Mouse (Mus musculus) heart, adult 2 months (tissue): ENCODE measurements around the gene Bud13. TPM values are rescaled to one million over a fixed set of nuclear protein-coding genes. Genes with fewer than 3 reads are reported as not detected.

Experiments used
- DNase-seq, 2 experiments: peaks; one replicate each; pipeline ENCODE4 v3.0.0; 2021
- H3K27ac ChIP-seq: fragments of 200-600 bp; 2 replicates; pipeline ENCODE4 v1.8.1; 2022
- H3K27me3 ChIP-seq: fragments of 200-500 bp; 2 replicates; pipeline ENCODE4 v1.6.1; 2012; ENCODE audit warnings: mild to moderate bottlenecking, low read length, inconsistent platforms, mixed read lengths; ENCODE audit not compliant: control insufficient read depth, insufficient read depth
- H3K36me3 ChIP-seq: fragments of 200-500 bp; 2 replicates; pipeline ENCODE4 v1.6.1; 2012; ENCODE audit warnings: low read length, inconsistent platforms; ENCODE audit not compliant: control insufficient read depth, insufficient read depth
- H3K4me1 ChIP-seq: fragments of 200-500 bp; 2 replicates; pipeline ENCODE4 v1.6.1; 2011; ENCODE audit warnings: low read length; ENCODE audit not compliant: control insufficient read depth, insufficient read depth
- H3K4me3 ChIP-seq: fragments of 200-600 bp; 2 replicates; pipeline ENCODE4 v1.8.1; 2022
- H3K79me2 ChIP-seq: fragments of 200-500 bp; replicated peaks from 2 replicates; pipeline ENCODE4 v1.6.1; 2012; ENCODE audit warnings: mild to moderate bottlenecking, inconsistent platforms, low read length, moderate library complexity, mixed read lengths; ENCODE audit not compliant: control insufficient read depth, insufficient read depth
- H3K9ac ChIP-seq: fragments of 200-500 bp; 2 replicates; pipeline ENCODE4 v1.6.1; 2012; ENCODE audit warnings: low read depth, mild to moderate bottlenecking, control low read depth, inconsistent platforms, low read length, mixed read lengths
- CTCF ChIP-seq: fragments of 200-600 bp; IDR thresholded peaks from 2 replicates; pipeline ENCODE4 v1.8.1; 2022; ENCODE audit warnings: antibody characterized with exemption, mild to moderate bottlenecking, moderate library complexity
- EP300 ChIP-seq: fragments of 200-500 bp; IDR thresholded peaks from 2 replicates; pipeline ENCODE4 v1.6.1; 2011; ENCODE audit warnings: low read depth, low read length, control low read depth; ENCODE audit not compliant: insufficient read depth
- POLR2A ChIP-seq: fragments of 200-500 bp; IDR thresholded peaks from 2 replicates; pipeline ENCODE4 v1.6.1; 2011; ENCODE audit warnings: mild to moderate bottlenecking, low read depth, low read length, control low read depth; ENCODE audit not compliant: insufficient read depth
- WGBS: fragments of 180-500 bp; shearing (Covaris S2); methylation state at CpG from one replicate; pipeline ENCODE4 v1.1.7; 2018; 5-methylcytosine and 5-hydroxymethylcytosine counted together
- intact Hi-C: fragments of 180-260 bp; cut with DNase I; formaldehyde crosslinking; loops from one replicate; pipeline ENCODE4 v1.15.1; 2025
- polyA plus RNA-seq: library from polyadenylated mRNA; depleted of rRNA; stranded (reverse); fragments of >200 nt; gene quantifications from 2 replicates; pipeline ENCODE4 v1.2.3, GENCODE M21; 2012
- total RNA-seq, 2 experiments: library from RNA; stranded (reverse); gene quantifications; 2 replicates each; pipeline ENCODE4 v1.2.3; 2021

The Bud13 gene
- total and polyA plus RNA-seq, 3 experiments = 5.6 to 7.4 (median 7.1) TPM

GRCm38 (mm10) chr9:46241818-46242217, 41.0 kb upstream of the Bud13 start:
- intact Hi-C loops = no loop called here
- H3K27me3 ChIP-seq = no peaks in the 10 kb centered on the region
- WGBS = 60% methylated on average over 2 of the region's 2 CpGs
- DNase-seq = no peak
- no peaks in the 10 kb centered on the region for H3K79me2 ChIP-seq
- no peaks in the 10 kb centered on the region for H3K4me1 ChIP-seq
- no peak overlapping the region for H3K4me3 ChIP-seq
- no peaks in the 10 kb centered on the region for H3K36me3 ChIP-seq
- no peak overlapping the region for H3K27ac ChIP-seq
- no peak for TF ChIP-seq CTCF
- TF ChIP-seq POLR2A = no peak
- TF ChIP-seq EP300 = no peak
- H3K9ac ChIP-seq = no peak overlapping the region

DNA sequence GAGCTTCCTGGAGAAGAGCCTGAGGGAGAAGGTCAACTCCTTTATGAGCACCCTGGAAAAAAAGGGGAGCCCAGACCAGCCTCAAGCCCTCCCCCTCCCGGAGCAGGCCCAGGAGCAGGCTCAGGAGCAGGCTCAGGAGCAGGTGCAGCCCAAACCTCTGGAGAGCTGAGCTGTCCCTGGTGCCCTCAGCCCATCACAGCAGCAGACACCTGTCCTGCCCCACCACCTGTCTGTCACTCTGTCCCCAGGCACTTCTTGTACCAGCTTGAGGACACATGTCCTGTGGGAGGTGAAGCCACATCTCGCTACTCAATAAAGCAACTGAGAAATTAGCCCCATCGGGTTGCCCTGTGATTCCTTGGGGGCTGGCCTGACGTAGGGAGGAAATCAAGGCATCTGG, 39.7 kb upstream of the Bud13 start:
- intact Hi-C loops = no loop called here
- H3K4me1 ChIP-seq = no peaks in the 10 kb centered on the region
- no peak overlapping the region for H3K9ac ChIP-seq
- no peaks in the 10 kb centered on the region for H3K79me2 ChIP-seq
- no peak overlapping the region for H3K27ac ChIP-seq
- no peaks in the 10 kb centered on the region for H3K36me3 ChIP-seq
- H3K27me3 ChIP-seq = no peaks in the 10 kb centered on the region
- H3K4me3 ChIP-seq = no peak overlapping the region
- WGBS = 42% methylated on average over 4 of the region's 4 CpGs
- TF ChIP-seq POLR2A = no peak
- no peak for TF ChIP-seq CTCF
- no peak for TF ChIP-seq EP300
- no peak for DNase-seq

DNA sequence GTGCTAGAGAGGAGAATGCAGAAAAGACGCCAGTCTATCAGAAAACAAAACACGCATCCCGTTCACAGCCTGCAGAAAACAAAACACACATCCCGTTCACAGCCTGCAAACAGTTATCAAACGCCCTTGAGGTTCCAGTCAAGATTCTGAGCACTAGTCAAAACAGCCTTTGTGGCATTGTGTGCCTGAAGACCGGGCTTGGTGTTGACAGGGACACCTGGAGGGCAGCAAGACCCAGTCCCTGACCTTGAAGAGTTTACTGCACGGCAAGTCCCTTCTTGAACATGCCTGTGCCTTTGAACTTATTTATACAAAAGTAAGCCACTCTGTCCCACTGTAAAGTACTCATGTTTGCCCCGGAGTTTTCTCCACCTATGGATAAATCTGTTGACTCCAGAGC, 39.2 kb upstream of the Bud13 start:
- H3K4me1 ChIP-seq = no peaks in the 10 kb centered on the region
- no peak overlapping the region for H3K27ac ChIP-seq
- intact Hi-C loops = no loop called here
- H3K9ac ChIP-seq = no peak overlapping the region
- no peaks in the 10 kb centered on the region for H3K36me3 ChIP-seq
- H3K27me3 ChIP-seq = no peaks in the 10 kb centered on the region
- no peak overlapping the region for H3K4me3 ChIP-seq
- no peaks in the 10 kb centered on the region for H3K79me2 ChIP-seq
- no peak for DNase-seq
- 25% methylated on average over 8 of the region's 8 CpGs for WGBS
- TF ChIP-seq CTCF (no peak), POLR2A (no peak), EP300 (no peak)

DNA sequence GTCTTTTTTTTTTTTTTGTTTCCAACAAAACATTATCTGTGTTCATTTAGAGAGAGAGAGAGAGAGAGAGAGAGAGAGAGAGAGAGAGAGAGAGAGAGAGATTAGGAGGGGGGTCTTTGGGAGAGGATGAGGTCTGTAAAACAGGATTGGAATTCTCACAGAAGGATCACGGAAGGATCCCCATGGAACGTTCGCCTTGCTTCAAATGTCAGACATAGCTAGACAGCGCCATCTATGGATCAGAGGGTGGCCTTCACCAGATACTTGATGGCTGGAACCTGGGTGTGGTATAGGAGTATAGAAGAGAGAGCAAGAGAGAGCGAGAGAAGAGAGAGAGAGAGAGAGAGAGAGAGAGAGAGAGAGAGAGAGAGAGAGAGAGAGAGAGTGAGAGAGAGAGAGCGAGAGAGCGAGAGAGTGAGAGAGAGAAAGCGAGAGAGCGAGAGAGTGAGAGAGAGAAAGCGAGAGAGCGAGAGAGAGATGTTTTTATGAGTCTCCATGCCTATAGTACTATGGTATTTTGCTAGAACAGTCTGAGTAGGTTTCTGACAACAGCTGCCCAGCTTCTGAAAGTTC, 36.0 kb upstream of the Bud13 start:
- Histone ChIP-seq H3K27ac (no peak overlapping the region), H3K4me3 (no peak overlapping the region), H3K36me3 (no peaks in the 10 kb centered on the region), H3K79me2 (no peaks in the 10 kb centered on the region), H3K4me1 (no peaks in the 10 kb centered on the region), H3K27me3 (no peaks in the 10 kb centered on the region), H3K9ac (no peak overlapping the region)
- DNase-seq = peak; percentile 41 to 56
- intact Hi-C loops = loop anchor here (1.0 to 5.0 kb wide), 3 partner anchors 16 to 244 kb away; no protein-coding TSS in a partner anchor
- 22% methylated on average over 11 of the region's 11 CpGs for WGBS
- TF ChIP-seq POLR2A (no peak), CTCF (peak; percentile 70), EP300 (peak; percentile 85; the same call in 1 of the 2 replicates)

GRCm38 (mm10) chr9:46256177-46256576, 26.6 kb upstream of the Bud13 start:
- Histone ChIP-seq H3K79me2 (no peaks in the 10 kb centered on the region), H3K4me3 (no peak overlapping the region), H3K9ac (no peak overlapping the region), H3K27me3 (no peaks in the 10 kb centered on the region), H3K36me3 (no peaks in the 10 kb centered on the region), H3K4me1 (peaks cover 2% of the 10 kb centered on the region; the same call in 1 of the 2 replicates), H3K27ac (no peak overlapping the region)
- intact Hi-C loops = no loop called here
- TF ChIP-seq POLR2A (no peak), EP300 (no peak), CTCF (no peak)
- WGBS = 91% methylated on average over 7 of the region's 7 CpGs
- DNase-seq = no peak

DNA sequence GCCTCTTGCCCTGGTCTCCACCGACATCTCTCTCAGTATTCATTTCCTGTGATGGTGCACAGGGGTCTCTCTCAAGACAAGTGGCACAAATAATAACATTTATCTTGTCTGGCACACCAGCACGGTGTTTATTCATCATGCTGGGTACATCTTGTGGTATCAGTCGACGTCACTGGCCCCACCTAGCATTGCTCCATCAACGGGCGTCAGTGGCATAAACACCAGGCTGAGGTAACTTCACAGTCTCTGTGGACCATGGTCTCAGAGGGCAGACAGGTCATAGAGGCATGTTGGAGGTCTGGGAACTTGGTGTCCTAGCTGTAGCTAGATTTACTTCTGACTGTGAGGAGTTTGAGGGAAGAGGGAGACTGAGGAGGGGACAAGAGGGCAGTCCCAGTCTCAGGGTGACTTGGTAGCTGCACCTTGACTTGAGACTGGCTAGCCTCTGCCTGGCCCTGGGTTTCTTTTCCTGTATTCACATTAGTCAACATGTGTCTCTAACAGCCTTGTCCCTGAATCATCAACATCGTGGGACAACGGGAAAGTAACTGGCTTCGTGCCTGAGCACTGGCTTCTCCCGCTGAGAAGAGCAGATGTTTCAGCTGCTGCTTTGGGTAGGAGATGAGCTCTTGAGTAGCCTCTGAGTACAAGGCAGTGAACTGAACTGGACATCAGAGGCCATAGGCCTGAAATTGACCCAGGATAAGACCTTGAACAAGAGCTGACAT, 26.0 kb upstream of the Bud13 start:
- intact Hi-C loops = no loop called here
- H3K4me1 ChIP-seq = peaks cover 2% of the 10 kb centered on the region; the same call in 1 of the 2 replicates
- no peaks in the 10 kb centered on the region for H3K36me3 ChIP-seq
- no peak overlapping the region for H3K4me3 ChIP-seq
- TF ChIP-seq EP300 = no peak
- TF ChIP-seq CTCF = no peak
- no peak for TF ChIP-seq POLR2A
- H3K79me2 ChIP-seq = no peaks in the 10 kb centered on the region
- DNase-seq = no peak
- H3K9ac ChIP-seq = no peak overlapping the region
- H3K27me3 ChIP-seq = no peaks in the 10 kb centered on the region
- 70% methylated on average over 10 of the region's 10 CpGs for WGBS
- peak overlapping the region; percentile 33 for H3K27ac ChIP-seq
